Mouse (Mus musculus) erythroblast, embryonic 14.5 days (primary cell): ENCODE data around the gene Gucd1.

Experiments used
- GATA1 ChIP-seq: IDR thresholded peaks from 2 replicates; pipeline ENCODE4 v1.6.1; 2012; ENCODE audit warnings: low read length, inconsistent platforms, mixed read lengths
- TAL1 ChIP-seq: IDR thresholded peaks from 3 replicates; pipeline ENCODE4 v1.6.1; 2012; ENCODE audit warnings: low read length, inconsistent platforms, mixed read lengths

DNA sequence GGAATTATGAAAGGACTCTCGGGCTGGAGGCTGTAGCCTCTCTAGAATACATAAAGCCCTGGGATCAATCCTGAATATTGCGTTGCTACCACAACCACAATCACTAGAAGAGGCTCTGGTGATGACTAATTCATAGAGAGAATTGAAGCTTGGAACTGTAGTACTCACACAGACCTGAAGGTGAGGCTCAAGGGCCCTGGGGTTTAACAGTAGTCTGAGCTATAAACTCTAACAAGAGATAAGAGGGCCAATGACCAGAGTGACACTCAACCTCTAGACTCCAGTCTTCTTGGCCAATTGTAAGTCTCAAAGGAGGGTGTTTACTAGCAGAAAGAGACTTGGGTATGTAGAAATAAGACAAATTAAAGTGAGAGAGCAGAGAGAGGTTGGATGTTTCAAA is 127.6 kb downstream of the Gucd1 start:
- no peak for TF ChIP-seq GATA1
- no peak for TF ChIP-seq TAL1
